Mouse (Mus musculus) induced T-regulatory cell, adult 2 months (primary cell): ENCODE data around the gene Sbf2.
"Not testable (repeated sequence)": the region's sequence is repeated elsewhere in the genome, so short reads cannot be mapped to it uniquely, and the experiment has no call there.

Experiments used
- DNase-seq: peaks from one replicate; pipeline ENCODE4 v3.0.0-alpha.2; 2012; ENCODE audit warnings: low read depth

The Sbf2 gene

GRCm38 (mm10) chr7:110629892-110630666 lies 15.4 kb upstream of the Sbf2 start:
- DNase-seq, result peak; percentile 86

DNA sequence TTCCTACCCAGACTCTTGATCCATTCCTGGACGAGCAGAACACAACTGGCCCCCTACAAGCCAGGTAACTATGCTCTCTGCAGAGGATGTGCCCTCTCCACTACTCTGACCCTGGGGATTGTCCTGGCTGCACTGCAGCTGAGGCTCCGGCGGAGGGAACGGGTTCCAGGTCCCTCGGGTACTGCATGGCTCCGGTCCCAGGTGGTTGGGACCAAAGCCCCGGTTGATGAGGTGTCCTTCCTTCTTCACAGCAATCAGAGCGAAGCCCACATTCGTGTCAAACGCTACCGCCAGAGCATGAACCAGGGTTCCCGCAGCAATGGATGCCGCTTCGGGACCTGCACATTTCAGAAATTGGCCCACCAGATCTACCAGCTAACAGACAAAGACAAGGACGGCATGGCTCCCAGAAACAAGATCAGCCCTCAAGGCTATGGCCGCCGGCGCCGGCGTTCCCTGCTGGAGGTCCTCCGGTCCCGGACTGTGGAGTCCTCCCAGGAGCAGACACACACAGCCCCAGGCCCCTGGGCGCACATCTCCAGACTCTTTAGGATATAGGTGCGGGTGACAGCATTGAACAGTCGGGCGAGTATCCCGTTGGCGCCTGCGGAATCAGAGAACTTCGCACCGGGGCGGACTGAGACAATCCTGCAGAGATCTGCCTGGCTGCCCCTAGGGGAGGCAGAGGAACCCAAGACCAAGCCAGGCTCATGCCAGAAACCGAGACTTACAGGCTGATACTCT lies 14.1 kb upstream of the Sbf2 start:
- DNase-seq, result peak; percentile 21

GRCm38 (mm10) chr7:110628273-110628600 lies 13.5 kb upstream of the Sbf2 start:
- peak; percentile 28 for DNase-seq

DNA sequence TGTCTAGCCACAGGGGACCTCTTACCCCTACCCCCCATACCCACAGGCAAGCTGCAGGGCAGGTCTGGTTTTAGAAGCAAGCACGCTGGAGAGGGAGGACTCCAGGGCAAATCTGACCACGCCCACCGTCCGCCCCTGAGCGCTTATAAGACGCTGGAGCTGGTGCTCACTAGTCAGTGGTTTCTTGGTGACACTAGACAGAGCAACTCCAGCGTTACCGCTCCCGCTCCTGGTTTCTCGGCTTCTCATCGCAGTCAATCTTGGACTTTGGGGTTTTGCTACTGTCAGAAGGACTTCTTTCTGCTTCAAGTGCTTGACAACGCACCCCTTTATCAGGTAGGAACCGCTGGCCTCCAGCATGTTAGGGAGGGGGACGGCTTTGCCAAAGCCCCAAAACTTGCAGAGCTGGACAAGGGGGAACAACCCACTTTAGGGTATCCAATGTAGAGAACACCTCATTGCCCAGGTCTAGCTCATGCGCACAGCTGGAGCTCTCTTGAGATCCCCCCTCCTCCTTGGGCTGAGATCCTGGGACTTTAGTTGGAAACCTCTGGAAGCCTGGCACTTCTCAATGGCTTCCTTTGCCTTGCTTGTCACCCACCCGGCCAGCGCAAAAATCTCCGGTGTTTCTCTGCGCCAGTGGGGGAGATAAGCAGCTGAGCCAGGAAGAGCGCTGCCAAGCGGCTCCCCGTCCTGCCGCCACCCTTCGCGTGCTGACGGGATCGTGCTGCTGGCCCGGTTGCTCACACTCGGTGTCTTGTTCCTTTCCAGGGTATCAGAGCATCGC lies 13.0 kb upstream of the Sbf2 start, which contains the start of gene Adm:
Adm (plus strand) TSS at position 176 of the 787 bp plus-strand sequence.
- DNase-seq, result peak; percentile 66

DNA sequence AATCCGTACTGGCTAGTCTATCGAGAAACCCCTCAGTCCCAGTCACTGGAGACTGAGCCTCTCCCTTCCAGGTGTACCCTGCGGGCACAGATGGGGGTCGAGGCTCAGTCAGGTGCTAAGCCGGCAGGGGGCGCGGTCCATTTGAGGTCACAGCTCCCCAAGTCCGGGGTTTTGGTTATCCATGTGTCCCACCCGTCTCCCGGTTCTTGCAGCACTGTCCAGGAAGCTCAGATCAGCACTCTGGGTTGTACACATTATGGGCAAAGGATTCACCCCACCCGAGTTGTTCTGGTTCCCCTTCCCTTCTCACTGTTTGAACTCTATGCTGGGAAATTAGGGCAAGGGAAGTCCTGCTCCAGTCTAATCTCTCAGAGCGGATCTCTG lies 12.4 kb upstream of the Sbf2 start:
- DNase-seq, result peak; percentile 36

- DNase-seq, result no peak
Observed at GRCm38 (mm10) chr7:110626186-110627098, 11.7 kb upstream of the Sbf2 start.

GRCm38 (mm10) chr7:110625489-110625888 lies 10.8 kb upstream of the Sbf2 start:
- no peak for DNase-seq

- peak; percentile 54 for DNase-seq
Observed at GRCm38 (mm10) chr7:110624961-110625360, 10.2 kb upstream of the Sbf2 start.

DNA sequence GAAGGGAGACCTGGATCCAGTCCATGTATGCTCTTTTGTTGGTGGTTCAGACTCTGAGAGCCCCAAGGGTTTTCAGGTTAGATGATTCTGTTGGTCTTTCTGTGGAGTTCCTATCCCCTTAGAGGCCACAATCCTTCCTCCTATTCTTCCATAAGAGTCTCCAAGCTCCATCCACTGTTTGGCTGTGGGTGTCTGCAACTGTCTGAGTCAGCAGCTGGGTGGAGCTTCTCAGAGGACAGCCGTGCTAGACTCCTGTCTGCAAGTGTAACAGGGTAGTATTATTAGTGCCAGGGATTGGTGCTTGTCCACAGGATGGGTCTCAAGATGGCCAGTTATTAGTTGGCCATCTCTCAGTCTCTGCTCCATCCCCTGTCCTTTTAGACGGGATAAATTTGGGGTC lies 9.3 kb upstream of the Sbf2 start:
- no peak for DNase-seq

DNA sequence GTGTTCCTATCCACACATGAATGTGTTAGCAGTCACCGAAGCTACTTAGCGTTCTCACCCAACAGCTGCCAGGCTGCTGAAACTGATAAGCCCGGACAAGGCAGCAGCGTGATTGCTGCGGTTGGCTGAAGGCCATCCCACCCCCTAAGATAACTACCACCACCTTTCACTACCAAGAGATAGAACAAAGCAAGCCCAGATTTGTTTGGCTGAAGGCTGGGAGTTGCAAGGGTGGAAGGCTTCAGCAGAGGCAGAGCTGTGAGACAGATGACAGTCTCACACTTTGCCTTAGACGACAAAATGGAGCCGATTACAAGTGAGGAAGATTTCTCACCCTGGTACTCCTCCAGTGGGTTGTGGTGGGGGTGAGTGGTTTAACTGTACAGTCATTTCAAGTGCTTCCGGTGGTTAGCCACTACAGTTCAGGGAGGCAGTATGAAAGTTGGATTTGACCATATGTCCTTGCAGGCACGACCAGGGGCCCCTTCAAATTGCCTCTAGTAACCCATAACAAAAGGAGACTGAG lies 4.4 kb upstream of the Sbf2 start:
- DNase-seq, result peak; percentile 56

GRCm38 (mm10) chr7:110615792-110616191 lies 1.1 kb upstream of the Sbf2 start:
- peak; percentile 24 for DNase-seq

- DNase-seq, result peak; percentile 29
Observed at GRCm38 (mm10) chr7:110615151-110615631, 469 bp upstream of the Sbf2 start.

DNA sequence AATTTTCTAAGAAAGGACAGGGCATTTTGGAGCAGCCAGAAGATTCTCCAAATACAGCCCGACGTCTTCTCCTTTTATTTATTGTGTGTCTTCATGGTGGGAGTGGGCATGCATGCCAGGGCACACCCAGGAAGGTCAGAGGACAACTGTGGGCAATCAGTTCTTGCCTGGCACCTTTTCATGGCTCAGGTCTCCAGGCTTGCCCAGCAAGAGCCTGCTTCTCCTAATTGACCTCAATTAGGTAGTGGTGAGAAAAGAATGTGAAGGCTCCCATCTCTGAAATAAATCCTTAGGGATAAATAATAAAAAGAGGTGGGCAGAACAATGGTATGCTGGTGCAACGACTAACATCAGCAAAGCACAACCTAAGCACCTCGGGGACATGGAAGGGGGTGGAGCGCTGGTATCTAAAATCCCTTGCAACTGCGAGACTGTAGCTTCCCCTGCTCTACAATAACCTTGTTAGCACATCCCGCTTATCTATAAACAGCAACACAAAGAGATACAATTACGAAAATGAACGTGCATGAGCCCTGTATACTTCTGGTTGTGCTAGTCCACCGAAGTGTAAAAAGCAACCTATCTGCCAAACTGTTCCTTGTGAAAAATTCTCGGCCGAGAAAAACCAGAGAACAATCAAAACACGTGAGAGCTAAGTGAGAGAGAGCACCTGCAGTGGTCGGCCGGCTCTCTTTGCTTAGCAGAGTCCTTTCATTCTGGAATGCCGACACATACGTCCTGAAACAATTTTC lies 1.2 kb downstream of the Sbf2 start:
- DNase-seq, result peak; percentile 40

GRCm38 (mm10) chr7:110606906-110607305 lies 7.8 kb downstream of the Sbf2 start:
- DNase-seq, result no peak

- DNase-seq, result no peak
Observed at GRCm38 (mm10) chr7:110605476-110605875, 9.2 kb downstream of the Sbf2 start.

GRCm38 (mm10) chr7:110597141-110597540 lies 17.6 kb downstream of the Sbf2 start:
- DNase-seq, result no peak

- not testable (repeated sequence) for DNase-seq
Observed at GRCm38 (mm10) chr7:110593991-110594390, 20.7 kb downstream of the Sbf2 start.

DNA sequence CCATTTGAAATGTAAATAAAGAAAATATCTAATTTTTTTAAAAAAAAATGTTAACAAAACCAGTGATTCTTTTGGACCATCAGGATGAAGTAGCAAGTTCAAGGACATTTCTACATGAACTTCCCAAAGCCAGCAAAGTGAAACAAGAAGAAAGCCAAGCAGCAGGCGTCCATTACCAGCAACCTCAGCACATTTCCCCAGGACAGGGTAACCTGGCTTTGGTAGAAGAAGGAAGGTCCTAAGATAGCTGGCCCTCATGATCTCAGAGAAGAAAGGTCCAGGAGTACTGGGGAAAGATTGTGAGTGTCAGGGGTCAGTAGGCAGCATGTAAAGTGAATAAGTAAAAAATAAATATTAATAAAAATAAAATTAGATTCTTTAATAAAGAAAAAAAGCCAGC lies 27.0 kb downstream of the Sbf2 start:
- DNase-seq, result no peak

GRCm38 (mm10) chr7:110585250-110585649 lies 29.5 kb downstream of the Sbf2 start:
- no peak for DNase-seq

DNA sequence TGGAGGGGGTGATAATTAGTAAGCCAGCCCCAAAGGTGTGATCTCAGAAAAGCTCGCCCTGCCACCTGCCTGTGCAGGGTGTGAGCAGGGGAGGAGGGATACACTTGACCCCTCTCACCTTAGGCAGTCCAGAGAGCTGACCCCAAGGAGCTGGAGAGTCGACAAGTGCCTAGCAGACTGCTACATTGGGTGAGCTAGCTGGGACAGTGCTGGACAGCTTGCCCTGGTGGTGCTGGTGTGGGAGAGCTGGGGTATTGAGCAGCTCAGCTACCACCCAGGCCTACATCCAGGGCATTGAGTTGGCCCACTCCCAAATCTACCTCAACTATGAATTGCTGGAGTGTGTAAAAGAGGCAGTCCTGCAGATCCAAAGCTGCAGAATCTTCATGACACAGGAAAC lies 30.6 kb downstream of the Sbf2 start:
- no peak for DNase-seq
